Mouse (Mus musculus): ENCODE results near the gene Serpinb3a.
"Not testable (repeated sequence)": the region's sequence is repeated elsewhere in the genome, so short reads cannot be mapped to it uniquely, and the experiment has no call there.

Gene Serpinb3a

DNA sequence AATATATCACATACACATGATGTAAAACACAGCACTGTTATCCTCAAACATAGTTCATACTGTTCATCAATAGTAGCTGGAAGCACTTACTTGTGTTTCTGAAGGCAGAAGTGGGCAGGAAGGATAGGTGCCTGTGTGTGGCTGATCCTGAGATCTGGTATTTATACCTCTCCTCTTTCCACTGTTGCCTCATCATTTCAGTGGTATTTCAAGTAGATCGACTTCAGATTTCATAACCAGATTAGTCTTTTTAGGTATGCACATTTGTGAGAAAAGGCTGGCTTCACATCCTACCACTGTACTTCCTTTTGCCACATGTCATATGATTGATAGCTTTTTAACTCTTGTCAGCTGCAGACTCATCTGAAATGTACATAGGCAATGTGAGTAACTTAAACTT is at the start of gene Serpinb3a:
TSS of gene Serpinb3a (minus strand) at position 101 of the 400 bp plus-strand sequence.
- no peak for DNase-seq (ENCODE audit: low read depth, low spot score)

DNA sequence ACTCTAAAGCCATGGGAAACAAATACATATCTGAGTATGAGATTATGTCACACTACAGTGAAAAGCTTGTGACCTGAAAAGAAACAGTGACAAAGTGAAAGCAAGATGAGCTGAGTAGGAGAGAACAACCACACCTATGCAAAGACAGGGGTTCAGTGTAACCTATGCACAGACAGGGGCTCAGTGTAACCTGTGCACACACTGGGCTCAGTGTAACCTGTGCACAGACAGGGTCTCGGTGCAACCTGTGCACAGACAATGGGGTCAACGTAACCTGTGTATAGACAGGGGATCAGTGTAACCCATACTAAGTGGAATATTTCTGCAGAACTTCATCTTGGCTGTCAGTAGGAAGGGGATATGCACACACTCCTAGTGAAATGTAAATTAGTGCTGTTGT is 46.3 kb upstream of the Serpinb3a start:
- no peak for DNase-seq (ENCODE audit: low read depth, low spot score)

DNA sequence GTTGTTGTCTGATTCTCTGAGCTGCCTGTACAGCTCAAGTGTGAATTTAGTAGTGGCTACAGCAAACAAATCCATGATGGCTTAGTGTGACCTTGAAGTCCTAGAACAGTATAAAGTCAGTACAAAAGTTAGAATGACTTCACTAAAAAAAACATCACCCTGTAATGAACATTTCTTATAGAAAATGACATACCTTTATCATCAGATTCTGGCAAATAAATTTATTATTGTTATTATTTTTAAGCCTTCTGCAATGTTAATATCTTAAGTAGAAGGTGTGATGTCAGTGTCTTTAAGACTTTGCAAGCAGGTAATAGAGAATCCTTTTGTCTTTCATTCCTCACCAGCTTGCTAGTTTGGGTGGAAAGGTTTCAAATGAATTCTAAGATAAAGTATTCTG is 31.3 kb upstream of the Serpinb3a start, which contains the start of gene Serpinb3d:
TSS of gene Serpinb3d (minus strand) at position 101 of the 400 bp plus-strand sequence.
- DNase-seq (ENCODE audit: low read depth, low spot score) = no peak

DNA sequence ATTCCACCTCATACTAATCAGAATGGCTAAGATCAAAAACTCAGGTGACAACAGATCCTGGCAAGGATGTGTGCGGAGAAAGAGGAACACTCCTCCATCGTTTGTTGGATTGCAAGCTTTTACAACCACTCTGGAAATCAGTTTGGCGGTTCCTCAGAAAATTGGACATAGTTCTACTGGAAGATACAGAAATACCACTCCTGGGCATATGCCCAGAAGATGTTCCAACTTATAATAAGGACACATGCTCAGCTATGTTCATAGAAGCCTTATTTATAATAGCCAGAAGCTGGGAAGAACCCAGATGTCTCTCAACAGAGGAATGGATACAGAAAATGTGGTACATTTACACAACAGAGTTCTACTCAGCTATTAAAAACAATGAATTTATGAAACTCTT is 17.9 kb downstream of the Serpinb3a start:
- not testable (repeated sequence) for DNase-seq (ENCODE audit: low read depth, low spot score)

DNA sequence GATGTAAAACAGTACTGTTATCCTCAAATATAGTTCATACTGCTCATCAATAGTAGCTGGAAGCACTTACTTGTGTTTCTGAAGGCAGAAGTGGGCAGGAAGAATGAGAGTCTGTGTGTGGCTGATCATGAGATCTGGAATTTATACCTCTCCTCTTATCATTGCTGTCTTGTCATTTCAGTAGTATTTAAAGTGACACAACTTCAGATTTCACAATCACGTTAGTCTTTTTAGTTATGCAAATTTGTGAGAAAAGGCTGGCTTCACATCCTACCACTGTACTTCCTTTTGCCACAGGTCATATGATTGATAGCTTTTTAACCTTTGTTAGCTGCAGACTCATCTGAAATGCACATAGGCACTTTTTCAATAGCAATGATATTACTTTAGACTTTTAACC is 26.2 kb downstream of the Serpinb3a start:
- no peak for DNase-seq (ENCODE audit: low read depth, low spot score)

DNA sequence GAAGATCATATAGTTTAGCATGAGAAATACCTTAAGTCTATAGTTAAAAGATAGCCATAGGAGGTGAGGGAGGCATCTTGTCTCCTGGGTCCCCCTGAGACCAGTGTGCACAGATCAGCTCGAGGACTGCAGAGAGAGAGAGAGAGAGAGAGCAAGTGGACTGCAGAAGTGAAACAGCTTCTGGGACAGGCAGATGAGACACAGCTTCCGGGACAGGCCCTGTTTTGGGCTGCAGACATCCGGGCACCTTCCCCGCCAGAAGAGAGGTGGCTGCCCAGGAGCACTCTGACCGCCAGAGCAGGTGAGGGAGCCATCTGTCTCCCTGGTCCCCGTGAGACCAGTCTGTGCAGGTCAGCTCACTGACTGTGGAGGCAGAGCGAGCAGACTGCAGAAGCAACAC is 36.9 kb downstream of the Serpinb3a start:
- DNase-seq (ENCODE audit: low read depth, low spot score) = no peak

DNA sequence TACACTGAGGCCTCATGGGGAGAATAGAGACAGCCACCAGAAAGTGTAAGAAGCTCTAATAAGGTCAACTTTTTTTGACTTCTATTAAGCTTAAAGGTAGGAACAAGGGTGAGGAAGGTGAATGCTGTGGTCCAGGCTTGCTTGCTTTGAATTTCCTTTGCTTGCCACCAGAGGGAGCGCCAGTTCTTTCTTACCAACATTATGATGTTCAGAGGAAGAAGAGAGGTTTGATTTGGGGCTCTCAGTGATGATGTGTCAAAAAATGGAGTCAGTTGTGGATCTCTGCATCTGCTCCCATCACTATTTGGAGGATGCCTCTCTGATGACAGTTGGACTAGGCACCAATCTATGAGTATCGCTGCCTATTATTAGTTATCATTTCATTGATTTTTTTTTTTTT is 37.6 kb downstream of the Serpinb3a start:
- peak; percentile 14 for DNase-seq (ENCODE audit: low read depth, low spot score)

DNA sequence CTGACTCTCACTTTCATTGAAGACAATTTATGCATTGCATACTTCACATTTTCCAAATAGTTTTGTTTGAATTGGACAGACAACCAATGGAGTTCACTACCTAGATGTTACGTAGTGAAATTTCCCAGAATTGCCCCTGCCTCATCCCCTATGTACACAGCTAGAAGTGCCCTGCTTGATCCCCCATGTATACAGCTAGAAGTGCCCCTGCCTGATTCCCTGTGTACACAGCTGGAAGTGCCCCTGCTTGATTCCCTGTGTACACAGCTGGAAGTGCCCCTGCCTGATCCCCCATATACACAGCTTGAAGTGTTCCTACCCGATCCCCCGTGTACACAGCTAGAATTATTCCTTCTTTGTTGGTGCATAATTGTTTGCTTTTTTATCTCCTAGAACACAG is 45.8 kb downstream of the Serpinb3a start:
- DNase-seq (ENCODE audit: low read depth, low spot score) = no peak

DNA sequence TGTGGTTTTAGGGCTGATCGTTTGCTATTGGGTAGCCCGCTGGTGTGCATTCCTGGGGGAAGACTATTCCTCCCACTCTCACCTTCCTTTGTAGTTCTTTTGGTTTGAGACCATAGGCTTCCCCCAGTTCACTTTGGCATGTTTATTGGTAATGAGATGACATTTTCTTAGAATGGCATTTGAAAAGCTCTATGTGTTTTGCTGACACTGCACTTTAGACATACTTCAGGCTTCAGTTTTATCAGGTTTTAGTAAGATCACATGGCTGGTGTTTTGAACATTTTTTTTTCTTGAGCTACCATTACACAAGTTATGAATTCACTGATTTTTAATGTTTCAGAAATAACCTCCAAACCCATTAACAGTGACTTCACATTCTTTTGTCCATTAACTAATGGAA is 50.3 kb downstream of the Serpinb3a start:
- no peak for DNase-seq (ENCODE audit: low read depth, low spot score)

DNA sequence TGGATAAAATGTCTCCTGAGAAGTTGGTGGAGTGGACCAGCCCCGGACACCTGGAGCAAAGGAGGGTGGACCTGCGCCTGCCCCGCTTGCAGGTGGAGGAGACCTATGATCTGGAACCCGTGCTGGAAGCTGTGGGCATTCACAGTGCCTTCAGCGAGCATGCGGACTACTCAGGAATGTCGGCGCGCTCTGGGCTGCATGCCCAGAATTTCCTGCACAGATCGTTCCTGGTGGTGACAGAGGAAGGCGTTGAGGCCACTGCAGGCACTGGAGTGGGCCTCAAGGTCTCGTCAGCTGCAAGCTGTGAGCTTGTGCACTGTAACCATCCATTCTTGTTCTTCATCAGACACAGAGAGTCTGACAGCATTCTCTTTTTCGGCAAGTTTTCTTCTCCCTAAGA is 51.7 kb downstream of the Serpinb3a start:
- DNase-seq (ENCODE audit: low read depth, low spot score) = no peak
